Mouse (Mus musculus) embryo, embryonic 10 days (tissue): ENCODE measurements around the gene Traf3ip1.

Experiments
- DNase-seq: peaks from one replicate; pipeline ENCODE4 v3.0.0-alpha.2; 2015; ENCODE audit warnings: low spot score

The Traf3ip1 gene

DNA sequence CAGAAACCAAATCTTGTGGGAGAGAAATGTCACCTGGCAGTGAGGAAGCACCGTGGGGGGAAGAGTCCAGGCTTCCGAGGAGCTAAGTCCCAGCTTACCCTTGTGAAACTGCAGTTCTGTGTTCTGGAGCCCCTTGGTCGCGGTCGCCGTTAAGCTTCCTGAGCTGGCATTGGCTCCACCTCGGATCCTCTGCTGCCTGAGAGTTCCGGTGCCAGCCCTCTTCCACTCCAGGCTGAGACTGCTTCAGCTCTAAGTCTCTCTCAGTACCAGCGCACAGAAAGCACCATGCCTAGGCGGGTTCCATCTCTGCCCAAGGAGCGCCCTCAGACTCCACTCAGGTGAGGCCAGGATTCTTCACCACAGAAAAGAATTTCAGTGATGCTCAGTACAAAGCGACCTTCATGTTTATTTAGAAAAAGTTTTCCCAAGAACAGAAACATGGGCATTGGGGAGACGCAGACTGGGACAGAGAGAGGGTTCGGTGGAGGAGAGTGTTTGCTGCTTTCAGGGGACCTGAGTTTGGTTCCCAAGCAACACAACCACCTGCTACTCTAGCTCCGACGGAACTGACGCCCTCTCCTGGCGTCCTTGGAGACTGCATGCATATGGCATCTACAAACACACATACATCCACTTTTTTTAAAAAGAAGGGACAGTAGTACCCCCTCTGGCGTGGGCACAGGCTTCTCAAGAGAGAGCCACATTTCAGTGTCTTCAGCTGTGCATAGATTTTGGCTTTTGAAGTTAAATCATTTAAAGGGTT, 39.7 kb downstream of the Traf3ip1 start:
- DNase-seq: peak; percentile 25

DNA sequence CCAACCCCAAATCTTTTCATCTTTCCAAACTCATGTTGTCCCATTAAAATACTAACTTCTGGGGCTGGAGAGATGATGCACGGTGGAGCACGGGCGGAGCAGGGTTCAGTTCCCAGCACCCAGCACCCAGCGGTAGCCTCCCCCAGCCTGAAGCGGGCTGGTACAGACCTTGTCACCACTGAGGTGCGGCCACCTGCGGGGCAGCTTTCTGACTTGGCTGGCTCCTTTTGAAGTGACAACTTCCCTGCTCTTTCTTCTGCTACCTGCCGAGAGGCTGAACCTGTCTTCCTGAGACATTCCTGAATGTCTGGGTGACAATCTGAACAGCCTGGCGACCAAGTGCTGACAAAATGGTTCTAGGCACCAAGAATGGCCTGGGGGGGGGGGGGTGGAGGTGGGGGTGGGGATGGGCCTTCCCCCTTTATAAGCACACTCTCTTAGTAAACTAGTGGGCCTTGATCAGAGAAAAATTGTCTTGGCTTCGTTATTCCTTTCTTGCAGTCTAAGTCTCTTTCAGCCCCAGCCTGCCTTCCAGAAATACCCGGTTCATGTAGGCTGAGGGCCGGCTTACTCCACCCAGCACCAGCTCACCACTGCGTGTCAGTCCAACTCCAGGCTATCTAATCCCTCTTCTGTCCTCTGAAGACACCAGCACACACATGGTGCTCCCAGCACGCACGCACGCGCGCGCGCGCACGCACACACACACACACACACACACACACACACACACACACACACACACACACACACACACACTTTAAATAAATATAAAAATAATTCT, 43.5 kb downstream of the Traf3ip1 start:
- peak; percentile 25 for DNase-seq

DNA sequence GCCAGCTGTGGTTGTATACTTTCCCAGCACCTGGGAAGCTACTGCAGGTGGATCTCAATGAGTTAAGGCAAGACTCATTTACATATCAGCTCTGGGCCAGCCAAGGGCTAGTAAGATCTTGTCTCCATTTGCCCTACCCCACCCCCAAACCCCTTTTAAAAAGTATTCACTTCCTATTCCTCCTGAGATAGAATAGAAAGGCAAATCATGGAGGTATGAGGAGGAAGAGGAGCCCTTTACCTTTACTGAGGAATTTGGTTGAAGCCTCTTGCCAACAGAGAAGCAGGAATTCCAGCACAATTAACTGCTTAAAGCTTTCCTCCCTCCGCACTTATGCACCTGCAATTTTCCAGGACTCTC, 44.1 kb downstream of the Traf3ip1 start:
- no peak for DNase-seq

DNA sequence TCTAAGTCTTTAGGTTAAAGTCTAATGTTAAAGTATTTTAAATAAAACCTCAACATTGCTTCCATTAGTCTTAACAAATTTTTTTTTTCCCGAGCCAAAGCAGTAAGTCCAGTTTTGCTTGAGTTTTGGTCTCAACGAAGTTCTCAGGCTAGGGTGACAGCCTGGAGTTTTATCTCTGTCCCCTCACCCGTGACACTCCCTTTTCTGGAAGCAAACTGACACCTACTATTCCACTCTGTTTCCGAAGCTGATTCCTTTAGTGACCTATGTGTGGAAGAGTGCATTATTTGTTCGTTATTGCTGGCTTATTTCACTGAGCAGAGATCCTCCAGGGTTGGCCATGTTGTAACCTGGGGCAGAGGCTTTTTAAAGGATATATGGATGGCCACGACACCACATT, 44.8 kb downstream of the Traf3ip1 start:
- no peak for DNase-seq

DNA sequence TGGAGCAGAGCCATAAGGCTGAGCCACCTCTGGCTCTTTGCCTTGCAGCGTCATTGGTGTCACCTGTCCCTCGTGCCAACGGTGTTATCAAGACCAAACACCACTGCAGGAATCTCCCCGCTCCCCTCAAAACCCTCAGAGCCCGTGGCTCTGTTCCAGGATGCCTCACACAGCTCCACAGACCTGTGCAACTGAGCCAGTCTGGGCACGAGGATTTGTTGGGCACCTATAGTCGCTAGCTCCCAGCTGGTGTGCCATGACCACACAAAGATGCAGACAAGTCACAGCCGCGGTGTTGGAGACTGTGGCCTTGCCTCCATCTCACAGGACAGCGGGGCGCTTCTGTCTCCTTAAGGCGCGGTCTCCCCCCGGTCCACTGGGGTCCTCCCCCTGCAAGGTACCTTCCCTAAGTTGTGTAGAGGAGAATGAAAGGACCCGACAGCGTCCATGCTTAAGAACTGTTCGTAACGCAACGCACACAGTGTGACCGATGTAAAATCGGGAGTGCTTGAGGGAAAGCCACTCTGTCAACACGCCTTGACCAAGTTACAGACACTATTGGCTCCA, 45.3 kb downstream of the Traf3ip1 start:
- DNase-seq: peak; percentile 28

DNA sequence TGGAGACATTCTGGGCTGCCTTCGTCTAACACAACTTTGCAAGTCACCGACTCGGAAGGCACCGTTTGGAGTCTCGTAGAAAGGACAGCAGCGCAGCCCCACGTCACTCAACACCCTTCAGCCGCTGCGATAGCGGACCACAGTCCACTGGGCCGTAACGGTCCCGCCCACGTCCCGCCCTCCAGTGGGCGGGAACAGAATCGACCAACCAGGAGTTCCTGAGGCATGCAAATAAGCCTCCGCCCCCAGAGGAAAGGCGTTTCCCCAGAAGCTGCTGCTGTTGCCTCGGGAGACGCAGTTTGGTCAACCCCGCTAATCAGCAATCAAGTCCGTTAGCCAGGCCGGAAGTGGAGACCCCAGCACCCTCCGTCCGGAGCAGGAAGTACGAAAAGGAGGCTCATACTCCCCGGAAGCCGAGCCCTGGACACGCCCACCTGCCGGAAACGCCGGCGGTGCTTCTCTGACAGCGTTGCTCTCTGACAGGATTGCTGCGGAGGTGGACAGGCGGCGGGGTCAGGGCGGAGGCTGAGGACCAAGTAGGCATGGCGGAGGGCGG, 45.9 kb downstream of the Traf3ip1 start, which contains the start of gene Asb1:
Asb1 (plus strand) TSS at position 274 of the 556 bp plus-strand sequence.
- DNase-seq: peak; percentile 99

DNA sequence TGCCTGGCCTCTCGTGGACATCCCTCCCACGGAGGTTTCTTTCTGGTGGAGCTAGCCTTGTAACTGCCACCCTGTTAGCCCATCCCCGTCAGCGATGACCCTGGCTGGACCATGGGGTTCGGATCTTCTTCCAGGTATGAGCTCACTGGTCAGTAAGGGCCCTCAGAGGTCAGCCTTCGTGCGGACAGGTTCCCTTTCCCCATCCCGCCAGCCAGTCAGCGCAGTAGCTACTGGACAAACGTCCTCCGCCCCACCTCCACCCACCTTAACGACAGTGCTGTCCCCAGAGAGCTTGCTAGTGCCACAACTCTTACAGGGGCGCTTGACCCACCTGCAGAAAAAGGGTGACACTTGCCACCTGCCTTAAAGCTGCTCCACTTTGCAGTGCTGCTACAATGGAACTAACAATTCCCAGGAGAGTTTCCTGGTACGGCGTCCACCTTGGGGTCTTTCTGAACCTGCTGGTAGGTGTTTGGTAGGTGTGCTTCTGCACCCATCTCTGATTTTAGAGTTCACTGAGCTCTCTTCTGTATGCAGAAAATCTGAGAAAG, 46.7 kb downstream of the Traf3ip1 start:
- DNase-seq: no peak

DNA sequence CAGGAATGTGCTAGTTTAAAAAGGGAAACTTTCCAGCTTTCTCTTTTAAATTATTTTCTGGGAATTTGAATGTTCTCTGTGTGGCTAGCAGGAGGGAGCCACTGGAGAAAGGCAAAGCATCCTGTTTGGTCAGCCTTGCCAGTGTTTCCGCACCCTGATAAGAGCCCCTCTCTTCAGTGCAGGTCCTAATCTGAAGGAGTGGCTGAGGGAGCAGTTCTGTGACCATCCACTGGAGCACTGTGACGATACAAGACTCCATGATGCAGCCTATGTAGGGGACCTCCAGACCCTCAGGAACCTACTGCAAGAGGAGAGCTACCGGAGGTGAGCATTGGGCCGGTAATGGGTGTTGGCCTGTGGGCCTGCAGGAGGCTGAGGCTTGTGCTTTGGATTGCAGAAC, 49.5 kb downstream of the Traf3ip1 start:
- DNase-seq: no peak

DNA sequence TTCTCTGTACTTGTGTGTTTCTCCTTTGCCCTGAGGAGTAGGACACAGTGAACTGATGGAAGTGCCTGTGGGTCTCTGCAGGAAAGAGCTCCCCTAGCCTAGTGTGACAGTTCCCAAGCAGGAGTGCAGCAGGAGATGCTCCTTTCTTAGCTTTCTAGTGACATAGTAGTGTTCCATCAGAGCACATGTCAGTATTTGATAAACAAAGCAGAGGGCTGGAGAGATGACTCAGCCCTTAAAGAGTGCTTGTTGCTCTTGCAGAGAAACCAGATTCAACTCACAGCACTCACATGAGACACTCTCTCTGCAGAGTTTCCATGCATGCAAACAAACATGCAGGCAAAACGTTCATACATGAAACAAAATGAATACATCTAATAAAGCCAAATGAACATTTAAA, 50.8 kb downstream of the Traf3ip1 start:
- DNase-seq: no peak

DNA sequence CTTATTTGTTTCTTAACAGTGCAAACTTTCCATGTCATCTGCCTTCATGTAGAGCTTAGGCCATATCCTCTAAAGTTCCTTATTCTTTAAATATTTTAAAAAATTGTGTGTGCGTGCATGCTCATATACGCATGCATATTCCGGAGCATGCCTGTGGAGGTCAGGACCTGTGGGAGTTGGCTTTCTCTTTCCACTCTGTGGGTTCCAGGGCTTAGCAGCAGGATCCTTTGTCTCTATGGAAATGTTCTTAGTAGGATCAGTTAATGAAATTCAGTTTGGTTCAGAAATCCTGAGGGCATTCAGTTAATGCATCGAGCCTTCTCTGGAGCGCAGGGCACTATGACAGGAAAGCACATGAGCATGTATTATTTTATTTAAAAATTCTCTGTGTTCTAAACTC, 53.1 kb downstream of the Traf3ip1 start:
- DNase-seq: no peak

DNA sequence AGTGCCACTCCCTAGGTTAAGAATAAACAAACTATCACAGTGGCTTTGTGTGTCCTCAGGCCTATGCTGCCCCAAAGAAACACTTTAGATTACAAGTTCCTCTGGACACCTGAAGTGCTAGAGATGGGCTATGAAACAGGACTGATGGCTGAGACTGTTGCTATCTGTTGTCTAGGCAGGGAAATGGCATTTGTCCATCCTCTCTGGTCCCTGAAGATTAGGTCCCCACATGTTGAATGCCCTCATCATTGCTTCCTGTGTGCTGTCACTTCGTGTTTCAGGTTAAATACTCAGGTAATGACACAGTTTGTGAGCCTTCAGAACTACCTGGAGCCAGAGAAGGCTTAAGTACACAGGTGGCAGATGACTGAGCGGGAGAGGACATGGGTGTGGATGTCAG, 54.6 kb downstream of the Traf3ip1 start:
- DNase-seq: no peak

DNA sequence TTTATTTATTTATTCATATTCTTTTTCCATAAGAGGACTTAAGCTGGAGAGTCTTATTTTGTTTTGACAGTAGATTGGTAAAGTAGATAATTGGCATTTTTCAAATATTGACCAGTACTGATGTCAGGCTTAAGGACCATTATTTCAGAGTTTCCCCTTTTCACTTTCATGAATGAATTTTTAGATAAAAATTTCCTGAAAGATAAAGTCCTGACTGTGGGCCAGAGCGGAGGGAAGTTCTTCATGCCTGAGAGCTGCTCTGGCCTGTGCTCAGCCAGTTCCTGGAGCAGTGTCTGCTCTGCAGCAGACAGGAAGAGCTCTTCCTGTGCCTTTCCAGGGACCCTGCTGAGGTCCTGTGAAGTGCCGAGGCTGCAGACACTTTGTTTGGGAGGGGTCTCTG, 62.7 kb downstream of the Traf3ip1 start:
- no peak for DNase-seq

DNA sequence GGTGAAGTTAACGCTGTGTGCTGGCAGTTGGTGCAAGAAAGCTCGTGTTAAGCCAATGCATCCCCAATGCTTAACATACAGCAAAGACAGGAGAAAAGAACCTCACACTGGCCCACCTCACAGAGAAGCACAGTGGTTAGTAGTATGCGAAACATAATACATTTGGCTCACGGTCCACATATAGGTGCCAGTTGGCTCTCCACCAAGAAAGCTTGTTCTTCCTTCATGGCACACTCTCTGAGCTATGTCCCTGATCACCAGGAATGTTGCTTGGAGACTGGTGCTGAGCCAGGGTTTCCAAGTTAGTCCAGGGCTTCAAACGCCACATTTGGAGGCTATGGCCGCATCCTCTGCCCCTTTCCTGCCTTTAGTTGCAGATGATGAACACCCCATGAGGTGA, 66.8 kb downstream of the Traf3ip1 start:
- no peak for DNase-seq

DNA sequence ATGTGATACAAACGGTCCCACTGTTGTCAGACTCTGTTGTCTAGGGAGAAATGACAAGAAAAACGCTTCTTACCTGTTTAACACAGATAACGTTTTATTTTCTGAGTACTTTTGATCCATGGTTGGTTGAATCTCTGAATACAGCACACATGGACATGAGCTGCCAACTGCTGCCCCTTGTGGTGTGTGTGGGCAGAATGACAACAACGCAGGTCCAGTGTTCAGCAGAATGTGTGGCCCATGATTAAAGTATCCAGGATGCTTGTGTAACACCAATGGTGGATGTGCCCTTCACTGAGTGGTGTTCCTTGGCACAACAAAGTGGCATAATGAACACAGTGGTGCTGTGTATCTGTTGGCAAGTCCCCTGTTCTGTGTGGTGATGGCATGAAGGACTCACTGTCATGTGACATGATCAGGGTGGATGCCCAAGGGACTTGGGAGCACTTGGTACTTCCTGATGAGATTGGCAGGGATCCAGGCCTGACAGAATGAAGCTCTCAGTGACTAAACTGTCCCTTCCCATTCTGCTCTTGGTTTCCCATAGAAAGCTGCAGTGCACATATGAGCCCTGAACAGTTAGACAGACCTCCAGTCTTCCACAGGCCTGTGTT, 68.6 kb downstream of the Traf3ip1 start:
- DNase-seq: no peak

DNA sequence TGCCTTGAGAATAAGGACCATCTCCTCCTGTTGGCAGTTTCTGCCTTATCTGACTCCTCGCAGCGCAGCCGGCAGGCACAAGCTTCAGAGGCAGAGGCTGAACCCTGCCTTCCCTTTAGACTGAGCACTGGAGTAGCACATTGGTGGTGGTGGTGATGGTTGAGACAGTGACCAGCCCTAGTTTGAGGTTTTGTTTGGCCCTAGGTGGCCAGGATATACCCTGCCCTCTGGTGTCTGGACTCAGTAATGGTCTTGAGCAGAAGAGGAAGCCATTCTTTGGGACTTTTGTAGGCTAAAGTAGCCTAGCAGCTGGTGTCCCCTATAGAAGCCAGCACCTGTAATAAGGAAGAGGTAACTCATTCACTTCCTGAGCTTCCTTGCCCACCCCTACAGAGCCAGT, 69.6 kb downstream of the Traf3ip1 start:
- DNase-seq: peak; percentile 17

DNA sequence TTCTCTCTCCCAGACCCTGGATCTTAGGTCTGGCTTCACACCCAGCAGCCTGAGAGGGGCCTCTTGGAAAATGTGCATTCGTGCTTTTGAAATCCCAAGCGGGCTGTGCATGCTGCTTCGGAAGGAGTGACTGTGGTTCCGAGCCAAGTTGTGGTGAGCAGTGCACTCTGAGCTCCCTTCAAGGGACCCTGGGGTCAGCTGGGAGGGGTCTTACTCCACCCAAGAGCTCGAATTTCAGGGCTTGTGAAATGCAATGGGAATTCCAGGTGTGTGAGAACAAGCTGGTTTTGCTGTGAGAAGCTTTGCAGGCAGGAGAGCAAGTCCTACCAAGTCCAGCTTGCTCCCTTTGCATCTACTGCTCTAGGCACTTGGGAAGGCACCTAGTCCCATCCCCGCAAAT, 70.2 kb downstream of the Traf3ip1 start:
- DNase-seq: no peak

DNA sequence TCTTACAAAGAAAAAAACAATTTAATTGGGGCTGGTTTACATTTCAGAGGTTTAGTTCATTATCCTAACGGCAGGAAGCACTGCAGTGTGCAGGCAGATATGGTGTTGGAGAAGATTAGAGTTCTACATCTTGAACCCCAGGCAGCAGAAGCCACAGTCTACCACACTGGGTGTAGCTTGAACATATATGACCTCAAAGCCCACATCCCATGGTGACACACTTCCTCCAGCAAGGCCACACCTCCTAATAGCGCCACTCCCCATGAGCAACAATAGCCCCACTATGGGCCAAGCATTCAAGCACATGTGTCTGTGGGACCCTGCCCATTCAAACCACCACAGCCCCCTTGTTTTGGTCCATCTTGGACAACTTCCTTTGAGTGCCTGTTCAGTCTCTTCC, 72.8 kb downstream of the Traf3ip1 start:
- DNase-seq: no peak

DNA sequence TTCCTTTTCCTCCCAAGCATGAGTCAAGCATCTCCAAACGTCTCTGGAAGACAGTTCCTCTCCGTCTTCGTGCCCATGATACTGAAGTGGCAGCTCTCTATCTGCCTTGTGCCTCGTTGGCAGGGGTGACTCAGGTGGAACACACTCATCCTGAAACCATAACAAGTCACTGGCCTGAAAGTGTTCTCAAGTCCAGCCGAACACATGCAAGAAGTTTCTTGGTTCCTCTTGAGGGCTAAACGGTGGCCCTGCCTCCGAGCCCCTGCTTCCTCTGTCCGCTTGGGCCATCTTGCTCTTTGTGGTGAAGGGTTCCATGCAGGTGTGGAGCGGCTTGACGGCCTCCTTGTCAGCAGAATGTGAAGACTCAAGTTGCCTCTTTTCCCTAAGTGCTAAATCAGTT, 78.0 kb downstream of the Traf3ip1 start:
- DNase-seq: no peak

DNA sequence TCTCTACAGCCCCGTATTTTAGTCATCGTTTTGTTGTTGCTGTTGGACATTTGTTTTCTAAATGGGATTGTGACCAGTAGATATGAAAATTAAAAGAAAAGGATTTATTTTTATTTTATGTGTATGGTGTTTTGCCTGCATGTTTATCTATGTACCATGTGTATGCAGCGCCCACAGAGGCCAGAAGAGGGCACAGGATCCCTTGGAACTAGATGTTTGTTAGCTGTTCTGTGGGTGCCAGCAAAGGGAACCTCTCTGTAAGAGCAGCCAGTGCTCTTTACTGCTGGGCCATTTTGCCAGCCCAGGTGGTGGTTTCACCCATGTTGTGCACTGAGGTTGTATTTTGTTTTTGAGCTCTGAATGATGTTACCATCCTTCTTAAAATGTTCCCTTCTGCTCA, 79.8 kb downstream of the Traf3ip1 start:
- peak; percentile 67 for DNase-seq

DNA sequence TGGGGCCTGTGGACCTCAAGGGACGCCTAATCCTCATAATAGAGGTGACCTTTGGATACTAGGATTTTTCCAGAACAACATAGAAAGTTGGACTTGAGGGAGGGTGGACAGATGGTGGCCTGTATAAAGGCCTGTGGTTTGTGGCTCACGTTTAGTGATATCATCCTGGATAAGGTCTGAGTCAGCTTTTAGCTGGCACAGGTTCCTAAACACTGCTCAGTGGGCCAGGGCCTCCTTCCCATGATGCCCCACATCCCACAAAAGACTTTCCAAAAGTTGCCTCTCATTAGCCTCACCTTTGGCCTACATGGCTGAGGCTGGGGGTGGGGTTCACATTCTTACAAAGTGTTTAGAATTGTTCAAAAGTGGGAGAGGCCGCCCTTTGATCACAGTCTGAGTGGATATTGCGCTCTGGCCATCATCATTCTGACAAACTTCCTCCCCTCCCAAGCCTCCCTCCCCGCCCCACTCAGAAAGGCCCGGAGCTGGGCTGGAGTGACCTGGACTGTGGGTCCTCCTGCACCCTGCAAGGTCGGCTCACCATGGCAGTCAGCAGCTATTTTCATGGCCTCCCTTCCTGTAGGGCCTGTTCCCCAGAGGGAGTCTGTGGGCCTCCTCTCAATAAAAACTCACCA, 83.6 kb downstream of the Traf3ip1 start:
- no peak for DNase-seq
